Mouse (Mus musculus): ENCODE measurements around the gene Drd1.

- TF ChIP-seq CTCF (IDR thresholded peaks at IDR 0.05; ENCODE audit: low read depth): no peak
- TF ChIP-seq EP300 (IDR thresholded peaks at IDR 0.05; ENCODE audit: low read depth): no peak
Measured at GRCm38 (mm10) chr13:54077470-54078174, 22.1 kb upstream of the Drd1 start.
